Mouse (Mus musculus) kidney, adult 11 months (tissue): ENCODE data around the gene Topaz1.
"Not testable (repeated sequence)": the region's sequence is repeated elsewhere in the genome, so short reads cannot be mapped to it uniquely, and the experiment has no call there.

Experiments
- DNase-seq: peaks from one replicate; pipeline ENCODE4 v3.0.0; 2022

Gene Topaz1

GRCm38 (mm10) chr9:122814775-122815174 lies 67.6 kb downstream of the Topaz1 start:
- DNase-seq, result no peak

GRCm38 (mm10) chr9:122815239-122815851 lies 68.2 kb downstream of the Topaz1 start:
- peak; percentile 21 for DNase-seq

DNA sequence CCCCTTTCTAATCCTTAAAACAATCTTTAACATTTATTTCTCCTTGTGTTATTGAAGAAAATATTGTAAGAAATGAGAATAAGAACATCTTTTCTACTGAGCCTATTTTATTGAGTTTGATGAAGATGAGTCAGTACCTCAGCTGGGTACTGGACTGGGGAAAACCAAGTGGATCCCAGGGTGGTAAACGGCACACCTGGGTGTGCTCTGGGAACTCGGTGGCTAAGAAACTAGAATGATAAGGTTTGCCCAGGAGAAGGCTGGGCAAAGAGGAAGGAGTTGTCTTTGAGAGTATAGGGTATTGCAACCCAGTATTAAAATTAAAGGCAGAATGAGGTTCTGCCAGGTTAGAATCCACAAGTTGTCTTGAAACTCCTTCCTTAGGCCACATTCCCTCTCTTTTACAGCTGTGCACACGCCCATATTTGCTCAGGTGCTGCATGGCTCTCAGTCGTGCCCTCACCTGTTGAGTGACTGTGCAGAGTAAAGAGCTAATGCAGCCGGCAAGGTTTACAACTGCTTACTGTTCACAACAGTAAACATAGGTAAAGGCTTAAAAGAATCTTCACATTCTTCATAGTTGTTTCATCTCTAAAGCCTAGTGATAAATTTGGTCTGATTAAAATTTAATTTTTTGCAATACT lies 76.3 kb downstream of the Topaz1 start:
- DNase-seq, result no peak

DNA sequence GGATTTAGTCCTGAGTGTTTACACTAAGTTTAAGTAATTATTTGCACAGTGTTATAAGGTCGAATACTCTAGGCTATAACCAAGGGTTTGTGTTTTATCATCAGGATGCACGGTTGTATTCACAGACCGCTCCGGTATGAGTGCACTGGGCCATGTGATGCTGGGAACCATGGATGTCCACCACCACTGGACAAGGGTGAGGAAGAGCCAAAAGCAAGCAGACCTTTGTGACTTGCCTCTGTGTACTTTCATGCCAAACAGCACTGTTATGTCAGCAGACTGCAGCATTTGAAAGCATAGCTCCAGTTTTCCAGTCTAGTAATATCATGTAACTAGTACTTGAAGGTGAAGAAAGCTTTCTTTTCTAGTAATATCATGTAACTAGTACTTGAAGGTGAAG lies 79.6 kb downstream of the Topaz1 start:
- no peak for DNase-seq

GRCm38 (mm10) chr9:122829826-122830380 lies 82.8 kb downstream of the Topaz1 start:
- DNase-seq, result no peak

- no peak for DNase-seq
Measured at GRCm38 (mm10) chr9:122836126-122836525, 89.0 kb downstream of the Topaz1 start.

DNA sequence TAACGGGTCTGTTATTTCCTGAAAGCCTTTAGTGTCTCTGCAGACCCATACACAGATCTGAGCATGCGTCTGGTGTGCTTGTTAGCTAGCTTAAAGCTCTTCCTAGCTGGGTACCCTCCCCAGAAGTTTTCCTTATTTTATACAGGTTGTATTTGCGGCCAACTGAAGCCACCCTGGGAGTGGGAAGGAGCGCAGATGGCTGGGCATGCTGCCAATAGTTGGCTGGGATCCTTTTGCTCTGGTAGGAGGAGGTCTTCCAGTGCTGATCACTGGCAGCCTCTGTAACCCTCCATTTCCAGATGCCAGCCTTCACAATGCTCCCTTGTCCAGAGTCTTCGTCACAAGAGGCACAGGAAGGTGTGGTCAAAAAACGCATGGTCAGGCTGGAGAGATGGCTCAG lies 89.6 kb downstream of the Topaz1 start:
- no peak for DNase-seq

DNA sequence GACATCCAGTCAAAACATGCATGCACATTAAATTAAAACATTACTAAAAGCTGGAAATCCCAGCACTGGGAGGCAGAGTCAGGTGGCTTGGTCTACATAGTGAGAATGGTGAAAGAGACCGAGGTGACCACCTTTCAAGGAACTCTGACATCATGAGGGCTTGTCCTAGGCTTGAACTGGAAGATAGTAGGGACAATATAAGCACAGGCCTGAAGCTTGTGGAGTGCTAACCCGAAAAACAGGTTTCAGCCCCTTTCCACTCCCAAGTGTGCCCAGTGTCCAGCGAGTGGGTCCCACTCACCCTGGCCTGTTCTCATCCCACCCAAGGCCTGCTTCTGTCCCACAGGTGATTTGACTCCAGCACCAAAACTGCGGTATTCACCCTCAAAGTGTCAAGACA lies 90.1 kb downstream of the Topaz1 start:
- no peak for DNase-seq

DNA sequence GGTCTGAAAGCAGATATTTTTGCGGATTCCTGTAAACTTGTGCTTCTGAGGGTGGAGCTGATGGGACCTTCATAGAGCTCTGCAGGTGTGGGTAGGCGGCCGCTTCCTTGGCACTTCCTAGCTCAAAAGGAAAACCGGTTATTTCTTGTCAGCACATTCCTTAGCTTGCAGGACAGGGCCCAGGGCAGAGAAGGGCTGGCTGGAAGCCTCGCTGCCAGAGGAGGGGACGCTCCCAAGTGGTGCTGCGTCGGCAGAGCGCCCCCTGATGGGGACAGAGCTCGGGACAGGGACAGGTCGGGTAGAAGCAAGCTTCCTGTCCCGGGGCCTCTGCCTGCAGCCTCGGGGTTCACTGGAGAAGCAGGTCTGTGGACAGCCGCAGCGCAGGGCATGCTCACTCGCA lies 90.5 kb downstream of the Topaz1 start:
- DNase-seq, result peak; percentile 70

GRCm38 (mm10) chr9:122843760-122844159 lies 96.6 kb downstream of the Topaz1 start, which contains the start of gene Gm35549:
TSS of gene Gm35549 (minus strand) at chr9:122844035.
- no peak for DNase-seq

GRCm38 (mm10) chr9:122845621-122846020 lies 98.5 kb downstream of the Topaz1 start:
- no peak for DNase-seq

DNA sequence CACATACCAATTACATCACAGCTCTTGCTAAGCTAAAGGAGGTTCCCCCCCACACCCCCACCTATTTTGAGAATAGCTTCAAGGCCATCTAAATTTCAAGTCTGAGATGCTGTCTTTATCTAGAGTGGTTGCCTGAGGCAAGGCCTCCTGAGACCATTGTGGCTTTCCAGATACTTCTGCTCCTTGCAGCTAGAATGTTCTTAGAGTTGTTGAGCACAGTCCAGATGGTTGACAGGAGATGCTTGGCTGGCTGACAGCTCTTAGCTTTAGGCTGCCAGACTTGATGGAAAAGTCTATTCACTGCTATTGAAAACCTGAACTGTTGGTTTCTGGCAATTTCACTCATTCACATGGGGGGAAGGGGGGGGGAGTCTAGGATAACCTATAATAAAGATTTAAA lies 99.0 kb downstream of the Topaz1 start:
- no peak for DNase-seq

- DNase-seq, result not testable (repeated sequence)
Measured at GRCm38 (mm10) chr9:122847811-122848311, 100.7 kb downstream of the Topaz1 start.
